In the genomic region with DNA sequence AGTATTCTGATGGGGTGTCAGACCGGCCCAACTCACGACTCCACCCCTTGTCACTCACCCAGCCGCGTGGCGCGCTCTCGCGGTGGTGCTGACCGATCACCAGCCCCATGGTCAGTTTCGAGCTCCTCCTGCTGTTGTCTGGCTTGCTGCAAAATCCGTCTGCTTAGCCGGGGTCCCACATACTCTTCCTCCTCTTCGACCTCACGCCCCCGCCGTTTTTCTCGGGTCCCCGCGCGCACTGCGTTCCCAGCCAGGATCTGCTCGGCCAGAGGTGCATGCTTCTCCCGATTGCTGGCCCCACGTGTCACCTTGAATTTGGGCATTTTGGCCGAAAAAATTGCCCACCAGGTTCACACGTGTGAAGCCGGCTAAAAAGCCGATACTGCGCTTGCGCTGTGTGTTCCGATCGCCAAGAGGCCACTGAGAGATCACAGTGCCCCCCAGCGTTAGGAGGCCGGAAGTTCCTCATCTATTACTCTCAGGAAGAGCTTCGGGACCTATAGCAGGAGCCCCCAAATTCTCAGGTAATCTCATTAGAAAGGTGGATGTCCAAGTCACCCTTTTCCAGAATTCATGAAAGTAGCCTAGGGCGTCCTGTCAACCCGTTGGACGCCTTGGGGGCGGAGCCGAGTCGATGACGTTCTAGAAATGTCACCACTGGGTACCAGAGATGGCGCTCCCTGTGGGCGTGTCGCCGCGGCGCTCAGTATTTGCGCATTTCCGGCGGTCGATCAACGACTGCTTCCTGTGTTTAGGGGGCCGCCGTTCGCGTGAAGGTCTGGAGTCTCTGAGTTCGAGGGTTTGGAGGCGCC, we compare ENCODE assay signal across 8 mouse cellular contexts. TPM values are rescaled to one million over a fixed set of nuclear protein-coding genes. Genes with fewer than 3 reads are reported as not detected.
DNase-seq lines count a peak whose midpoint lies in the region; ATAC-seq and TF ChIP-seq lines count a peak whose summit lies in the region.

A gene (minus strand): TSS at position 644 of the 812 bp plus-strand sequence.
A gene (plus strand): TSS at position 734 of the 812 bp plus-strand sequence.
A gene (plus strand): TSS at position 741 of the 812 bp plus-strand sequence.

- peak; percentile 97 for ATAC-seq in forebrain, embryonic 15.5 days (replicated peaks)
- peak; percentile 95 for ATAC-seq in neutrophil, adult 5-6 weeks (ENCODE audit: extremely low read depth, insufficient number of reproducible peaks, low FRiP score, poor library complexity, severe bottlenecking)

- no peaks in the 10 kb centered on the region for H3K27me3 ChIP-seq in forebrain, embryonic 15.5 days

- peak within 1 kb of the TSS; percentile 87 for H3K4me2 ChIP-seq in forebrain, embryonic 15.5 days (replicated peaks)

- H3K4me3 ChIP-seq in forebrain, embryonic 15.5 days = peak within 1 kb of the TSS; percentile 59
- peak within 1 kb of the TSS; percentile 99 for H3K4me3 ChIP-seq in lung, adult 2 months (replicated peaks; ENCODE audit: extremely low read depth, low read depth, low read length)

- H3K27ac ChIP-seq in forebrain, embryonic 15.5 days (replicated peaks) = peak within 1 kb of the TSS; percentile 76

- TF ChIP-seq POLR2A in lung, adult 2 months (IDR thresholded peaks at IDR 0.05; ENCODE audit: borderline replicate concordance, extremely low read depth, low read depth, low read length) = peak; percentile 81; the same call in 1 of the 2 replicates

- peaks cover 28% of the 10 kb centered on the region for H3K4me1 ChIP-seq in forebrain, embryonic 15.5 days
- H3K4me1 ChIP-seq in lung, adult 2 months (ENCODE audit: control insufficient read depth, insufficient read depth, low read length) = peaks cover 6% of the 10 kb centered on the region

- peaks cover 19% of the 10 kb centered on the region for H3K36me3 ChIP-seq in forebrain, embryonic 15.5 days

- intact Hi-C loops in heart, postnatal 25 days (cut with DNase I) = loop anchor here (5.0 to 10.0 kb wide), 2 partner anchors 66 to 246 kb away; a partner anchor contains a TSS

- no peaks in the 10 kb centered on the region for H3K9me3 ChIP-seq in forebrain, embryonic 15.5 days

- under 1% methylated on average over 59 of the region's 59 CpGs for WGBS in forebrain, embryonic 15.5 days
- WGBS in lung, adult 2 months = under 1% methylated on average over 59 of the region's 59 CpGs

- DNase-seq in ES-CJ7 (ENCODE audit: low read depth, low spot score) = peak; percentile 98
- peak; percentile 96 for DNase-seq in cerebellum, adult 11 months
- peak; percentile 89 for DNase-seq in heart, postnatal 25 days (ENCODE audit: low spot score)
- peak; percentile 93 to 97 for DNase-seq in layer of hippocampus, adult 18-20 months (ENCODE audit: low spot score in 2 of 2)
- DNase-seq in lung, adult 2 months = peak; percentile 97
- DNase-seq in thymus, adult 18-20 months = peak; percentile 89 to 94

- peak; percentile 84 for TF ChIP-seq CTCF in lung, adult 2 months (IDR thresholded peaks at IDR 0.05; ENCODE audit: insufficient read depth, low read length)

- H3K9ac ChIP-seq in forebrain, embryonic 15.5 days (replicated peaks) = peak within 1 kb of the TSS; percentile 61

RNA-seq across cellular contexts. Expression of the first gene that starts in this region (rescaled TPM):
- polyA plus RNA-seq in forebrain, embryonic 15.5 days (2015; fragmentation: Nextera tagmentation; extraction: Ambion mirVana) = 32.5 and 33.8 TPM in 2 replicates
- 10 to 100 TPM; 15.0 to 15.8 TPM for total RNA-seq in heart, postnatal 25 days (2021)
- 10 to 100 TPM; 19.4 to 19.5 TPM for total RNA-seq in layer of hippocampus, adult 18-20 months (2021)
- polyA plus RNA-seq in lung, adult 2 months (2012; rRNA removed) = 7.4 and 9.8 TPM in 2 replicates
- 6.3 and 6.4 TPM in 2 replicates for total RNA-seq in neutrophil, adult 5-6 weeks (2017)

RNA-seq across cellular contexts. Expression of the second gene that starts in this region (rescaled TPM):
- 45.5 and 50.2 TPM in 2 replicates for polyA plus RNA-seq in forebrain, embryonic 15.5 days (2015; fragmentation: Nextera tagmentation; extraction: Ambion mirVana)
- 10 to 100 TPM; 18.3 to 20.1 TPM for total RNA-seq in heart, postnatal 25 days (2021)
- 10 to 100 TPM; 33.4 to 36.9 TPM for total RNA-seq in layer of hippocampus, adult 18-20 months (2021)
- 20.0 and 27.3 TPM in 2 replicates for polyA plus RNA-seq in lung, adult 2 months (2012; rRNA removed)
- total RNA-seq in neutrophil, adult 5-6 weeks (2017) = 48.5 and 57.4 TPM in 2 replicates

RNA-seq across cellular contexts. Expression of the third gene that starts in this region (rescaled TPM):
- polyA plus RNA-seq in forebrain, embryonic 15.5 days (2015; fragmentation: Nextera tagmentation; extraction: Ambion mirVana) = 2.2 and 3.0 TPM in 2 replicates
- 1 to 10 TPM; 2.3 to 2.5 TPM for total RNA-seq in heart, postnatal 25 days (2021)
- 1 to 10 TPM; 4.2 to 5.8 TPM for total RNA-seq in layer of hippocampus, adult 18-20 months (2021)
- 0.45 and 0.52 TPM in 2 replicates for polyA plus RNA-seq in lung, adult 2 months (2012; rRNA removed)
- total RNA-seq in neutrophil, adult 5-6 weeks (2017) = 2.5 and 3.3 TPM in 2 replicates

Comparison
In these comparisons a context has a peak if more than half of its experiments do, and no peak if none do; other contexts are left out.
1. Peak in every context shown above with its lines: DNase-seq, ATAC-seq, H3K4me3 ChIP-seq and H3K27ac ChIP-seq.